Mouse (Mus musculus) intestine, embryonic 15.5 days (tissue): Measurements from ENCODE around the gene AI597479. TPM values are rescaled to one million over a fixed set of nuclear protein-coding genes. Genes with fewer than 3 reads are reported as not detected.

Experiments
- ATAC-seq: fragments of 200-750 bp; cut with Nextera tagmentation; 2 replicates; pipeline ENCODE4 v1.8.0; 2017; ENCODE audit warnings: moderate TSS enrichment, moderate library complexity
- H3K27ac ChIP-seq: fragments of 300-500 bp; sonication (generic); 2 replicates; pipeline ENCODE4 v1.5.1; 2015; ENCODE audit warnings: mild to moderate bottlenecking, inconsistent platforms
- H3K27me3 ChIP-seq: fragments of 300-500 bp; sonication (generic); replicated peaks from 2 replicates; pipeline ENCODE4 v1.6.1; 2015; ENCODE audit warnings: inconsistent platforms
- H3K36me3 ChIP-seq: fragments of 300-500 bp; sonication (generic); 2 replicates; pipeline ENCODE4 v1.6.1; 2015; ENCODE audit warnings: inconsistent platforms
- H3K4me1 ChIP-seq: fragments of 300-500 bp; sonication (generic); replicated peaks from 2 replicates; pipeline ENCODE4 v1.6.1; 2015; ENCODE audit warnings: inconsistent platforms
- H3K4me2 ChIP-seq: fragments of 300-500 bp; sonication (generic); replicated peaks from 2 replicates; pipeline ENCODE4 v1.6.1; 2015; ENCODE audit warnings: mild to moderate bottlenecking, inconsistent platforms
- H3K4me3 ChIP-seq: fragments of 300-500 bp; sonication (generic); replicated peaks from 2 replicates; pipeline ENCODE4 v1.5.1; 2015; ENCODE audit warnings: inconsistent platforms
- H3K9ac ChIP-seq: fragments of 300-500 bp; sonication (generic); 2 replicates; pipeline ENCODE4 v1.6.1; 2015; ENCODE audit warnings: inconsistent platforms
- H3K9me3 ChIP-seq: fragments of 300-500 bp; sonication (generic); 2 replicates; pipeline ENCODE4 v1.6.1; 2016; ENCODE audit warnings: inconsistent platforms
- WGBS: fragments of 180-500 bp; shearing (Covaris S2); methylation state at CpG from one replicate; pipeline ENCODE4 v1.1.7; 2015; 5-methylcytosine and 5-hydroxymethylcytosine counted together
- polyA plus RNA-seq: library from polyadenylated mRNA; unstranded; fragments of >200 nt; fragmentation: Nextera tagmentation; extraction: Ambion mirVana; gene quantifications from 2 replicates; pipeline ENCODE4 v1.2.1, GENCODE M21; 2015

The AI597479 gene
- polyA plus RNA-seq, 1 experiment from 2014 or later = 25.8 TPM

GRCm38 (mm10) chr1:43091306-43092055 is 7.0 kb upstream of the AI597479 start:
- Histone ChIP-seq H3K9ac (peak overlapping the region; percentile 93), H3K27me3 (no peaks in the 10 kb centered on the region), H3K27ac (no peak overlapping the region), H3K4me3 (peak overlapping the region; percentile 78), H3K4me1 (peaks cover 3% of the 10 kb centered on the region; the same call in 1 of the 2 replicates), H3K36me3 (no peaks in the 10 kb centered on the region), H3K9me3 (no peaks in the 10 kb centered on the region), H3K4me2 (peak overlapping the region; percentile 65)
- WGBS = 42% methylated on average over 13 of the region's 13 CpGs
- ATAC-seq = peak; percentile 20

GRCm38 (mm10) chr1:43092056-43093015 is 6.2 kb upstream of the AI597479 start:
- Histone ChIP-seq H3K36me3 (no peaks in the 10 kb centered on the region), H3K27ac (peak overlapping the region; percentile 79)
- WGBS = under 1% methylated on average over 98 of the region's 102 CpGs

GRCm38 (mm10) chr1:43094206-43094605 is 4.3 kb upstream of the AI597479 start:
- H3K27ac ChIP-seq = no peak overlapping the region
- 92% methylated on average over 2 of the region's 2 CpGs for WGBS
- no peak overlapping the region for H3K4me3 ChIP-seq
- H3K4me1 ChIP-seq = peaks cover 3% of the 10 kb centered on the region; the same call in 1 of the 2 replicates
- H3K9me3 ChIP-seq = no peaks in the 10 kb centered on the region
- no peak overlapping the region for H3K9ac ChIP-seq
- ATAC-seq = no peak
- no peak overlapping the region for H3K4me2 ChIP-seq
- H3K27me3 ChIP-seq = no peaks in the 10 kb centered on the region
- H3K36me3 ChIP-seq = no peaks in the 10 kb centered on the region

More at GRCm38 (mm10) chr1:43092056-43093015, 6.2 kb upstream of the AI597479 start:
- Histone ChIP-seq H3K4me2 (peak overlapping the region; percentile 65), H3K4me1 (peaks cover 3% of the 10 kb centered on the region; the same call in 1 of the 2 replicates), H3K9me3 (no peaks in the 10 kb centered on the region), H3K4me3 (peak overlapping the region; percentile 78), H3K9ac (peak overlapping the region; percentile 93), H3K27me3 (no peaks in the 10 kb centered on the region)
- peak; percentile 95 for ATAC-seq

- no peaks in the 10 kb centered on the region for H3K27me3 ChIP-seq
- no peak overlapping the region for H3K9ac ChIP-seq
- no peak overlapping the region for H3K27ac ChIP-seq
- H3K4me2 ChIP-seq = no peak overlapping the region
- 86% methylated on average over 2 of the region's 2 CpGs for WGBS
- peaks cover 11% of the 10 kb centered on the region for H3K36me3 ChIP-seq
- no peak overlapping the region for H3K4me3 ChIP-seq
- H3K4me1 ChIP-seq = no peaks in the 10 kb centered on the region
- no peaks in the 10 kb centered on the region for H3K9me3 ChIP-seq
- ATAC-seq = no peak
Measured at GRCm38 (mm10) chr1:43108729-43109128, 10.2 kb downstream of the AI597479 start.

- Histone ChIP-seq H3K27me3 (no peaks in the 10 kb centered on the region), H3K9me3 (no peaks in the 10 kb centered on the region), H3K36me3 (peaks cover 19% of the 10 kb centered on the region), H3K4me1 (no peaks in the 10 kb centered on the region), H3K4me3 (no peak overlapping the region), H3K27ac (no peak overlapping the region), H3K4me2 (no peak overlapping the region), H3K9ac (no peak overlapping the region)
- 63% methylated on average over 4 of the region's 4 CpGs for WGBS
- no peak for ATAC-seq
Measured at GRCm38 (mm10) chr1:43110556-43110955, 12.0 kb downstream of the AI597479 start.

- Histone ChIP-seq H3K4me2 (no peak overlapping the region), H3K27ac (no peak overlapping the region), H3K36me3 (peaks cover 19% of the 10 kb centered on the region), H3K9me3 (no peaks in the 10 kb centered on the region), H3K4me3 (no peak overlapping the region), H3K27me3 (no peaks in the 10 kb centered on the region), H3K4me1 (no peaks in the 10 kb centered on the region), H3K9ac (no peak overlapping the region)
- WGBS = 73% methylated on average over 2 of the region's 2 CpGs
- no peak for ATAC-seq
Measured at GRCm38 (mm10) chr1:43112882-43113281, 14.4 kb downstream of the AI597479 start.

- Histone ChIP-seq H3K27me3 (no peaks in the 10 kb centered on the region), H3K4me1 (no peaks in the 10 kb centered on the region), H3K36me3 (peaks cover 29% of the 10 kb centered on the region), H3K4me3 (no peak overlapping the region), H3K27ac (no peak overlapping the region), H3K9me3 (no peaks in the 10 kb centered on the region), H3K9ac (no peak overlapping the region), H3K4me2 (no peak overlapping the region)
- WGBS = 97% methylated on average over 8 of the region's 8 CpGs
- no peak for ATAC-seq
Measured at GRCm38 (mm10) chr1:43117435-43117834, 18.9 kb downstream of the AI597479 start.

GRCm38 (mm10) chr1:43120950-43121349 is 22.4 kb downstream of the AI597479 start:
- 94% methylated on average over 5 of the region's 5 CpGs for WGBS
- H3K4me2 ChIP-seq = no peak overlapping the region
- no peaks in the 10 kb centered on the region for H3K27me3 ChIP-seq
- H3K4me1 ChIP-seq = no peaks in the 10 kb centered on the region
- no peak overlapping the region for H3K4me3 ChIP-seq
- H3K36me3 ChIP-seq = peaks cover 28% of the 10 kb centered on the region
- H3K9ac ChIP-seq = no peak overlapping the region
- H3K27ac ChIP-seq = no peak overlapping the region
- H3K9me3 ChIP-seq = no peaks in the 10 kb centered on the region
- no peak for ATAC-seq

GRCm38 (mm10) chr1:43122616-43123015 is 24.1 kb downstream of the AI597479 start:
- no peak for ATAC-seq
- Histone ChIP-seq H3K4me1 (no peaks in the 10 kb centered on the region), H3K27me3 (no peaks in the 10 kb centered on the region), H3K36me3 (peaks cover 28% of the 10 kb centered on the region), H3K27ac (no peak overlapping the region), H3K9me3 (no peaks in the 10 kb centered on the region), H3K9ac (no peak overlapping the region), H3K4me2 (no peak overlapping the region), H3K4me3 (no peak overlapping the region)
- WGBS = 93% methylated on average over 2 of the region's 2 CpGs

GRCm38 (mm10) chr1:43124726-43125125 is 26.2 kb downstream of the AI597479 start:
- 80% methylated on average over 4 of the region's 4 CpGs for WGBS
- ATAC-seq = no peak
- H3K36me3 ChIP-seq = peaks cover 33% of the 10 kb centered on the region; the same call in 1 of the 2 replicates

GRCm38 (mm10) chr1:43127196-43127595 is 28.7 kb downstream of the AI597479 start:
- Histone ChIP-seq H3K4me2 (no peak overlapping the region), H3K9ac (no peak overlapping the region), H3K4me3 (no peak overlapping the region), H3K27me3 (no peaks in the 10 kb centered on the region), H3K27ac (no peak overlapping the region), H3K9me3 (no peaks in the 10 kb centered on the region), H3K36me3 (peaks cover 41% of the 10 kb centered on the region), H3K4me1 (no peaks in the 10 kb centered on the region)
- ATAC-seq = no peak

More at GRCm38 (mm10) chr1:43124726-43125125, 26.2 kb downstream of the AI597479 start:
- no peak overlapping the region for H3K4me2 ChIP-seq
- H3K4me1 ChIP-seq = no peaks in the 10 kb centered on the region
- H3K9me3 ChIP-seq = no peaks in the 10 kb centered on the region
- no peak overlapping the region for H3K4me3 ChIP-seq
- no peaks in the 10 kb centered on the region for H3K27me3 ChIP-seq
- H3K9ac ChIP-seq = no peak overlapping the region
- H3K27ac ChIP-seq = no peak overlapping the region
